Mouse (Mus musculus): ENCODE results near the gene Btrc.

DNA sequence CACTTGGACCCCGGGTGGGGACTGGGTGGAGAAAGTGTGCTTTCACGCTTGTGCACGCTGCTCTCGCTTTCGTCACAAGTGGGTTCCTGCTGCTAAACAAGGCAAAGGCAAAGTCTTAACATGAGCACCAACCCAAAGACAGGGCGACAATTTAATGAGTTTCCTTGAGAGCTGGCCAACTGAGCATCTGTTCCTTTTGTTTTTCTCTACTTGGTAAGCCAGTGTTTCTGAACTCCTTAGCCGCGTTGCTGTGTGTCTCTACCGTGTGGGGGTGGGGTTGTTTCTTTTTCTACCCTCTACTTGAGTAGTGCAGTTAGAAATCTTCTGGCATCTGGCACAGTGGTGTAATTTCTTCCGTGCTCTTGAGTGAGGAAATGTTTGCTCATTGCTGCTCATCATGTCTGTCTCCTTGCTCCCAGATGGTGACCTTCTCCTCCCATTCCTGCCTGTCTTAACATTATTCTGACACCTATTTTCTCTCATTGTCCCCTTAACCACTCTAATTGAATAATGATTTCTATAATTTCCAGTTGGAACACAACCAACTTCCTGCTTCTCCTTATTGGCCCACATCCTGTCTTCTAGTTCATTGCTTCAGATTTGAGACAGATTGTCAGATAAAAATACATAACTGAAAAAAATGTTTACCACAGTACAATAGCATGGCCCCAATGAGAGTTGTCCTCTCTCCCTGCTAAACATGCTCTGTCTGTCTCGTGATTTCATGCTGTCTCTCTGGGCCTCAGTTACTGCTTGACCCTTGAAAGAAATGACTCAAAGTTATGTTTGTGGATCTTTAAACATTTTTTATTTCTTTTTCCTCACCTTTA, 109.4 kb downstream of the Btrc start:
- no peak for TF ChIP-seq CTCF (IDR thresholded peaks at IDR 0.05; ENCODE audit: low read depth, low read length)
- TF ChIP-seq GATA1 (IDR thresholded peaks at IDR 0.05; ENCODE audit: borderline replicate concordance, low read length): no peak
- no peak for TF ChIP-seq POLR2AphosphoS5 (IDR thresholded peaks at IDR 0.05; ENCODE audit: insufficient replicate concordance, low read depth, low read length)
- no peak for TF ChIP-seq TAL1 (conservative IDR thresholded peaks at IDR 0.05; ENCODE audit: low read depth, low read length)
- TF ChIP-seq GATA2 (IDR thresholded peaks at IDR 0.05; ENCODE audit: borderline replicate concordance, low read depth, low read length): no peak

Measured in G1E (cell line).